Mouse (Mus musculus) hindbrain, postnatal 0 days (tissue): ENCODE results near the gene E2f2. TPM values are rescaled to one million over a fixed set of nuclear protein-coding genes. Genes with fewer than 3 reads are reported as not detected.

Experiments used
- ATAC-seq: fragments of 200-750 bp; cut with Nextera tagmentation; 2 replicates; pipeline ENCODE4 v1.8.0; 2017; ENCODE audit warnings: mild to moderate bottlenecking, moderate TSS enrichment, moderate library complexity
- DNase-seq: peaks from one replicate; pipeline ENCODE4 v3.0.0-alpha.2; 2015; ENCODE audit warnings: low spot score
- H3K27ac ChIP-seq: fragments of 300-500 bp; sonication (generic); 2 replicates; pipeline ENCODE4 v1.5.1; 2014; ENCODE audit warnings: mild to moderate bottlenecking
- H3K27me3 ChIP-seq: fragments of 300-500 bp; sonication (generic); 2 replicates; pipeline ENCODE4 v1.6.1; 2014; ENCODE audit warnings: low read length, mixed read lengths; ENCODE audit not compliant: insufficient read depth
- H3K36me3 ChIP-seq: fragments of 300-500 bp; sonication (generic); 2 replicates; pipeline ENCODE4 v1.6.1; 2014; ENCODE audit warnings: low read length, mixed read lengths; ENCODE audit not compliant: insufficient read depth
- H3K4me1 ChIP-seq: fragments of 300-500 bp; sonication (generic); 2 replicates; pipeline ENCODE4 v1.6.1; 2014; ENCODE audit warnings: antibody characterized with exemption, low read length, mixed read lengths; ENCODE audit not compliant: insufficient read depth
- H3K4me2 ChIP-seq: fragments of 300-500 bp; sonication (generic); 2 replicates; pipeline ENCODE4 v1.6.1; 2014; ENCODE audit warnings: low read depth, mild to moderate bottlenecking, low read length, moderate library complexity, mixed read lengths
- H3K4me3 ChIP-seq: fragments of 300-500 bp; sonication (generic); 2 replicates; pipeline ENCODE4 v1.5.1; 2014; ENCODE audit warnings: low read length
- H3K9ac ChIP-seq: fragments of 300-500 bp; sonication (generic); replicated peaks from 2 replicates; pipeline ENCODE4 v1.6.1; 2014; ENCODE audit warnings: mild to moderate bottlenecking, low read length, moderate library complexity, mixed read lengths
- H3K9me3 ChIP-seq: fragments of 300-500 bp; sonication (generic); 2 replicates; pipeline ENCODE4 v1.6.1; 2016; ENCODE audit warnings: low read length, mixed read lengths
- CTCF ChIP-seq: IDR thresholded peaks from 2 replicates; pipeline ENCODE4 v1.5.1; 2016; ENCODE audit warnings: antibody characterized with exemption, control low read depth, low read depth
- WGBS: fragments of 180-500 bp; shearing (Covaris S2); extraction: QIAGEN DNeasy Blood & Tissue Kit; methylation state at CpG from one replicate; pipeline ENCODE4 v1.1.7; 2014; 5-methylcytosine and 5-hydroxymethylcytosine counted together
- polyA plus RNA-seq: library from polyadenylated mRNA; unstranded; fragments of >200 nt; fragmentation: Nextera tagmentation; extraction: Ambion mirVana; gene quantifications from 2 replicates; pipeline ENCODE4 v1.2.1, GENCODE M21; 2015
- total RNA-seq: library from RNA; depleted of rRNA; stranded (reverse); fragments of >200 nt; gene quantifications from 2 replicates; pipeline ENCODE4 v1.2.3, GENCODE M21; 2014

The E2f2 gene
- total and polyA plus RNA-seq, 2 experiments from 2014 or later, result 2.4 to 3.7 TPM

DNA sequence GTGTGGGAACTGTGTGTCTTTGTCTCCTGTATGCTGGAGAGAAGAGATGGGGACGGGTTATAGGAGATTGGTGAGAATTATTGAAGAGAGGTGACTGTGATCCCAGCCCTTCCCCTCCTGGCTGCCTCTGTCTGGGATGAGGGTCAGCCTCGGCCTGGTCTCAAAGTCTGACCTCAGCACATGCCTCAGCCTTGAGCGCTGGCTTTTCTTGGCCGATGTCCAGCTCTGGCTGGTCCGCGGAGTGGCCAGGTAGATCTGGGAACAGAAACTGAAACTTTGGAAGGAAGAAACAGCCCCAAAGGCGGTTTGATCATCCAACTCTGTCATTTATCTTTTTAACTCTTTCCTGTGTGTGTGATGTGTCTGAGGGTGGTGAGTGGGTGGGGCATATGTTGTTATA lies 41.4 kb downstream of the E2f2 start:
- H3K36me3 ChIP-seq, result no peaks in the 10 kb centered on the region
- no peak for TF ChIP-seq CTCF
- H3K9me3 ChIP-seq, result no peaks in the 10 kb centered on the region
- ATAC-seq (no peak), DNase-seq (no peak)
- 60% methylated on average over 7 of the region's 7 CpGs for WGBS
- H3K4me1 ChIP-seq, result peaks cover 6% of the 10 kb centered on the region; the same call in 1 of the 2 replicates
- no peak overlapping the region for H3K4me2 ChIP-seq
- H3K4me3 ChIP-seq, result no peak overlapping the region
- H3K27ac ChIP-seq, result no peak overlapping the region
- no peak overlapping the region for H3K9ac ChIP-seq
- no peaks in the 10 kb centered on the region for H3K27me3 ChIP-seq

DNA sequence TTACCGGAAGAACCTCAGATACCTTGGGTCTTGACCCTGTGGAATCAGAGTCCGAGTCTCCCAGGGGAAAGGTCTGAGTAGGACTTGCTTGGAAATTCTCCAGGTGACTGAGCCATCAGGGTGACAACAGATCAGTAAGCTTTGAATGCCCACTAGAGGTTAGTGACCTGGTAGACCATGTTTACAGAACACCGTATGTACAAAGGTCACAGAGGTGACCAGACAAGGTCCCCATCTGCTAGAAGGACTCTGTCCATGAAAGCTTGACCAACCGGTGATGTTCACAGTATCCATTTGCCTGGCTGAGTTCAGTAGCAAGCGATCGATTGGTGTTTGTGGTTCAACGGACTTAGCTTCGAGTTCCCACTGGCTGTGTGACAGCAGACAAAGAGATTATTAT lies 42.6 kb downstream of the E2f2 start:
- no peak for TF ChIP-seq CTCF
- H3K27me3 ChIP-seq, result no peaks in the 10 kb centered on the region

DNA sequence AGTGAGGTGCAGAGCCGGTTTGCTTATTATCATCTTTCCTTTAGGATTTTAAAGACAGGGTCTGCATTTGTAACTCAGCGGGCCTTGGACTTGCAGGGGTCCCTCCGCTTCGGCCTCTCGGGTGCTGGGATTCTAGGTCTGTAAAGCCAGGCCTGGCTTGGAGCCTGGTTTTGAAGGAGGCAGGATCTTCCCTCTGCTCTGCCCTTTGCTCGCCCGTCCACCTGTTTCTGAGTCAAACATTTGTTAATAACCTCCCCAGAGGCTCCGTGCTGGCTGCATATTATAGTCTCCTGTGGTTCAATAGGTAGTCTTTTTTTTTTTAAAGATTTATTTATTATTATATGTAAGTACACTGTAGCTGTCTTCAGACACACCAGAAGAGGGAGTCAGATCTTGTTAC lies 43.4 kb downstream of the E2f2 start:
- ATAC-seq (no peak), DNase-seq (no peak)
- Histone ChIP-seq H3K27ac (no peak overlapping the region), H3K9ac (no peak overlapping the region; the same call in 1 of the 2 replicates), H3K36me3 (no peaks in the 10 kb centered on the region), H3K4me1 (peaks cover 15% of the 10 kb centered on the region; the same call in 1 of the 2 replicates), H3K27me3 (no peaks in the 10 kb centered on the region), H3K9me3 (no peaks in the 10 kb centered on the region), H3K4me2 (no peak overlapping the region), H3K4me3 (no peak overlapping the region)
- TF ChIP-seq CTCF, result no peak
- 75% methylated on average over 8 of the region's 8 CpGs for WGBS

More for the DNA sequence above, 42.6 kb downstream of the E2f2 start:
- H3K4me2 ChIP-seq, result no peak overlapping the region
- 80% methylated on average over 8 of the region's 8 CpGs for WGBS
- no peaks in the 10 kb centered on the region for H3K36me3 ChIP-seq
- no peak overlapping the region for H3K4me3 ChIP-seq
- peaks cover 12% of the 10 kb centered on the region; the same call in 1 of the 2 replicates for H3K4me1 ChIP-seq
- H3K27ac ChIP-seq, result no peak overlapping the region
- ATAC-seq (no peak), DNase-seq (no peak)
- H3K9ac ChIP-seq, result no peak overlapping the region
- H3K9me3 ChIP-seq, result no peaks in the 10 kb centered on the region

DNA sequence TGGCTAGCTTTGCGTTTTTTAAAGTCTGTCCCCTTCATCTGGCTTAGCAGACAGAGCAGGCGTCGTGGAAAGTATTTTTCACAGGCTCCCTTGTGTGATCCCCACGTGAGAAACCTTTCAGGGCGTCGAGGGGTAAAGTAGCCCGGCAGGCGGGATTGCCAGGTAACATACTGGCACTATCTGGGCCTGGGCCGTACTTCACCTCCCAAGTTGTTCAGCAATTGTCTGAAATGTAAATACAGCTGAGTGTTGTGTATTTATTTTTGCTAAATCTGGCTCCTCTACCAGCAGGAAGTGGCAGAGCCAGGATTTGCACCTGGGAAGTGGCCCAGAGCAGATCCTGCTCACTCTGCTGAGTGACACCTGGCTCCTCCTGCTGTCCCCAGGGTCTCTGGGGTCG lies 44.9 kb downstream of the E2f2 start:
- no peak for TF ChIP-seq CTCF
- H3K27ac ChIP-seq, result no peak overlapping the region; the same call in 1 of the 2 replicates
- DNase-seq (no peak), ATAC-seq (no peak)
- H3K36me3 ChIP-seq, result no peaks in the 10 kb centered on the region
- no peak overlapping the region for H3K9ac ChIP-seq
- peaks cover 15% of the 10 kb centered on the region; the same call in 1 of the 2 replicates for H3K4me1 ChIP-seq
- no peak overlapping the region for H3K4me2 ChIP-seq
- H3K27me3 ChIP-seq, result no peaks in the 10 kb centered on the region
- H3K9me3 ChIP-seq, result no peaks in the 10 kb centered on the region
- no peak overlapping the region for H3K4me3 ChIP-seq
- 58% methylated on average over 10 of the region's 10 CpGs for WGBS

DNA sequence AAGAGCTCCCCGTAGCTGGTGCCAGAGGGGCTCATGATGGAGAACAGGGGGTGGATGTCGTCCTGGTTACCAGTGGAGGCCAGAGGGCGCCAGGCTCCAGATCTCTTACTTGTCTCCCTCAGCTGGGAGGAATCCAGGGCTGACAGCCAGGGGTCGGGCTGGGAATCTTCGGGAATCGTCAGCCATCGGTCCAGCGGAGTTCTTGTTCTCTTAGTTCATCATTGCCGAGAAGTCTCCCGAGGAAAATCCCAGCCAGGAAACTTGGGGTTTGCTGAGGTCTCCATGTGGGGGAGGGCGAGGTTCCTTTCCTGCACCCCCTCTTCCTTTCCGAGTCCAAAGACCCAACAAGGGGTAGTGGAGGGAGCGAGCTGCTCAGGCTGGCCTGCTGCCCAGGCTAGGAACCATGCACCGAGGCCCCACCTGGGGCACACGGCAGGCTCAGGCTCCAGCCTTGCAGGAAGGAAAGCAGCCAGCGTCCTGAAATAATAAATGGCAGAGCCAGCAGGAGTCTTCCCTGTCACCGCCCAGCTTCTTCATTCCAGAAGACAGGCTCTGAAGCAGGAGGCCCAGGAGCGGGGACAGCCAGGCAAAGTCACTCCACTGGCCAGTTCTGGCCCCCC lies 46.5 kb downstream of the E2f2 start:
- H3K4me3 ChIP-seq, result no peak overlapping the region
- 9% methylated on average over 18 of the region's 18 CpGs for WGBS

DNA sequence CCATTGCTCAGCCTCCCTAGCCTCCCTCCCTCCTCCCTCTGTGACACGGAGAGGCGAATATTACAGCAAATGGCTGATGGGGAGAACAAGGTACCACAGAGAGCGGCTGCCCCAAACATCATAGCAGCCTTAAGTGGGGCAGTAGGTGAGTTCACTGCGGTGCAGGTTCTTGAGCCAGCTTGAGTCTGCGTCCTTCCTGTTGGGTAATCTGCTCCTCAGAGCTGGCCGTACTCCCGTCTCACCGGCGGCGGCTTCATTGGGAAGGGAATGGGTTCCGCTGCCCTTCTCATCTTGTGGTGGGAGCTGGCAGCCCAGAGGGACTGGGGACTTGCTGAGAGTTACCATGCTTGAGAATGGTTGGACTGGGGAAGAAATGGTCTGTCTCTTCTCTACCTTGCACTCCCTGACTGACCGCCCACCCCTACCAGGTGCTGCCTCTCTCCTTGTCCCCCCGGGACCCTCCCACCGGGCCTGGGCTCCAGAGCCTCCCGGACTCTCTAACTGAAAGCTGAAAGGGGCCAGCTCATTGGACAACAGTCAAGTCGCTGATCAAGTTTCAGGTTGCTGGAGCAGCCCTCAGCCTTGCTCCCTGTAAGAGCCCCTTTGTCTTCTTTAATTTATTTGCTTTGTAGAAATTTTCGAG lies 48.1 kb downstream of the E2f2 start:
- Histone ChIP-seq H3K27me3 (no peaks in the 10 kb centered on the region), H3K4me2 (no peak overlapping the region), H3K36me3 (no peaks in the 10 kb centered on the region), H3K9ac (no peak overlapping the region), H3K4me1 (peaks cover 29% of the 10 kb centered on the region), H3K4me3 (no peak overlapping the region), H3K27ac (no peak overlapping the region), H3K9me3 (no peaks in the 10 kb centered on the region)
- no peak for TF ChIP-seq CTCF
- ATAC-seq (no peak), DNase-seq (no peak)
- WGBS, result 20% methylated on average over 17 of the region's 17 CpGs

More for the DNA sequence above, 46.5 kb downstream of the E2f2 start:
- H3K9ac ChIP-seq, result 0 out of 2 replicates have a peak overlapping the region, but pooled peaks have one; percentile 17
- peaks cover 21% of the 10 kb centered on the region for H3K4me1 ChIP-seq
- H3K36me3 ChIP-seq, result no peaks in the 10 kb centered on the region
- H3K27me3 ChIP-seq, result no peaks in the 10 kb centered on the region
- ATAC-seq, result peak; percentile 72
- H3K9me3 ChIP-seq, result no peaks in the 10 kb centered on the region
- TF ChIP-seq CTCF, result peak; percentile 51
- DNase-seq, result peak; percentile 79
- H3K4me2 ChIP-seq, result peak overlapping the region; percentile 43
- peak overlapping the region; percentile 28; the same call in 1 of the 2 replicates for H3K27ac ChIP-seq
